Mouse (Mus musculus) R1 (cell line): ENCODE data around the gene Cyp1b1.

Experiments
- DNase-seq: peaks from one replicate; pipeline ENCODE4 v3.0.0-alpha.2; 2018; ENCODE audit warnings: low read depth, low spot score

Cyp1b1 gene

DNA sequence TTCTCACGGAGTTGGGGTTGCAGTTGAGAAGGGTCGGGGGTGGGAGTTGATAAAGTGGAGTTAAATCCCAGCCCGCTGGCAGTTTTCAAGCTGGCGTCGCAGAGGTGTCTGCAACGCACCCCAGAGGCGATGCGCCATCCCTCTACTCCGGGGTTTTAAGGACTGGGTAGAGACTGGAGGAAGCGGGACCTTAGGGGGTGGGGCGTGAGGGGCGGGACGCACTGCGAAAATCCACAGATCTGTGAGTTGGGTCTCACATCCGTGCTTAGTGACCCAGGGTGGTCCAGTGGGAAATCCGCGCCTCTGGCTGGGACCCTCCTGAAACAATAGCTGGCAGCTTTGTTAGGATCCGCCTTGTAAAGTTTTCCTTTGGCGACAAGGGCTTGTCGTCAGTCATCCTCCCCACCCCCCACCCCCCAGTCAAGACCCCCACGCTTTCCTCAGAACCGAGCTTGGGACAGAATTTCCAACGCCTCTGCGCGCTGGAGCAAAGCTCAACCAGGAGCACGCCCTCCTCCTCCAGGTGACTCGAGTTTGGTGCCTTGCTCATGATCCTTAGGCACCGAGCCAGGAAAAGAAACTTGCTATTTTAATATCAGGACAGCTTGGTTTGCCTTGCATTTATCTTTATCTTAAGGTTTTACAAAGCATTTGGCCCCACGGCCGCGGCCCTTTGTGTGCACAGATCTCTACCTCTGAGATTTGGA lies at the start of gene Cyp1b1:
Cyp1b1 (minus strand) TSS at position 131 of the 707 bp plus-strand sequence.
- peak; percentile 52 for DNase-seq

DNA sequence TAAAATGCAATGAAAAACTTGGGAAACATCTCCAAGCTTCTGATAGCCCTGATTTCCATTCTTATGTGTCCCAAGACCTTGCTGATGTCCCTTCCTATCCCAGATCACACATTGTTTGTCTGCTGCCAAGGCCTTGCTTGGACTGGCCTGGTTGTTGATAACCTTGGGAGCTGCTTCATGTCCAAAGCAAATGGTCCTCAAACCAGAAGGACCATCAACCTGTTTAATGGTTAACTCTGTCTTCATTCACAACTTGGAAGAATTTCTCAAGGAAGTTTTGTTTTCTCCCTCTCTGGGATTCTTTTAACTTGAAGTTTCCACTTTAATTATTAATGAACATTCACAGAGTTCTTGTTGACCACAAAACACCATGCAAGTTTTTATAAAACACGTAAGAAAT lies 47.0 kb upstream of the Cyp1b1 start:
- DNase-seq: no peak

DNA sequence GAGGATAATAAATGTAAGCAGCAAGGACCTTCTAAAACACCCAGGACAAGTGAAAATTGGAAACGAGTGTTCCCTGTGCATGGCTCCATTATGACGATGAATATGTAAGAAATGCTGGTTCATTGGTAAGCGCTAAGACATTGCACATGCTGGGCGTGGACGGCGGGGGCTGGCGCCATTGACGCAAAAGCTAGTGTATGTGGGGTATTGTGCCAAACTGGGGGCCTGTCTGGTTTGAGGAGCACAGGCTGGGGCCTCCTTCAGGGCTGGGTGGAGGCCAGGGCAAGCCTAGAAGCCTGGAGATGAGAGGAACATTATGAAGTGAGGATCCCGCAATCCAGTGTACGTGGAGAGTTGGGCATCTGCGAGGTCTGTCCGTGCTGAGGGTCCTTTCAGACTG lies 39.0 kb upstream of the Cyp1b1 start:
- DNase-seq: no peak

DNA sequence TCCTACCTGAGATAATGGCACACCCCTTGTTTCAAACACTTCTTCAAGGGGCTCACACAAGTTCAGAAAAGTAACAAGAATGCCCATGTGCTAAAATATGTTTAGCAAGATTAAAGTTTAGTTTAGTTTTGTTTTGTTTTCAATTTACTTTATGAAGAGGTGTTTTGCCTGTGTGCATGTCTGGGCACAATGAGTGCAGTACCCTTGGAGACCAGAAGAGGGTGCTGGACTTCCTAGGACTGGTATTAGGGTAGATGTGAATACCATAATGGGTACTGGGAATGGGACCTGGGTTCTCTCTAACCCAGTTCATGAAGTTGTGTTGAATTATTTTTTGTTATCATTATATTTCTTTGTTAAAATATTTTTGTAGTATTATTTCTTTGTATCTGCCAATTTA lies 38.0 kb upstream of the Cyp1b1 start:
- DNase-seq: peak; percentile 74

DNA sequence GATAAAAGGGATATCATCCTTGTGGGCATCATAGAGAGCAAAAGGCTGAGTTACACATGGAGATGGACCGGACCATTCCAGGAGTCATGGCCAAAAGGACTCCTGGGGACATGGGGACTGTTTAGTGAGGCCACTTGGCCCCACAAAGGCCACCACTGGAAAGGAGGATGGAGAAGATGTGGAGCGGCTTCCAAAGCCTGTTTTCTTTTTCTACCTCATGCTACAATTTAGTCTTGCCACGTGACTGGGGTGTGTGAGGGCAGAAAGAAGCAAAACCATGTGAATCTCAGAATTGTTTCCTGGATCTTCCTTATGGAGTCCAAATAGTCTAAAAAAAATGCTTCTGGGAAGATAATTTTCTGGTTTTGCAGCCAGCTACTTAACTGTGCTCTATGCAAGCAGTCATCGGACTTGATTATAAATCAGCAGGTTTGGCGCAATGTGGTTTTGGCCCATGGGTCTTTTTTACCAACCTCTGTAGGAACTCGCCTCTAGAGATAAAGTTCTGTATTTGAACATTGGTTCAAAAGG lies 36.9 kb upstream of the Cyp1b1 start:
- DNase-seq: no peak

DNA sequence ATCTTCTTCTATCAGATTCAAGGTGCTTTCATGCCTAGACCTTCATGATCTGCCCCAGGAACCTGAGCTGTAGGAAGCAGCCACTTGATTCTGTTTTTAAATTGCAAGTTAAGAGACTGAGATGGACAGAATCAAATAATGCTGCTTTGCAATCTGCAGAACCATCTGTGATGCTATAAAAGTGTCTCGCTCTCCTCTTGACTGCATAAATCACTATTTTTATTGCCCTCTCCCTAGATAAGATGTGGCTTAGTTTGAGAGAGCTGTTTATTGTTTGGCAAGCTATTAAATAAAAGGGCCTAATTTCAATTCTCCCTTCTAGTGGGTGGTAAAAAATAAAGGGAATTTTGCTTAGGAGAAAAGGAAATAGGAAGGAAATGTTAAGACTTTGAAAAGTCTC lies 34.8 kb upstream of the Cyp1b1 start:
- no peak for DNase-seq

DNA sequence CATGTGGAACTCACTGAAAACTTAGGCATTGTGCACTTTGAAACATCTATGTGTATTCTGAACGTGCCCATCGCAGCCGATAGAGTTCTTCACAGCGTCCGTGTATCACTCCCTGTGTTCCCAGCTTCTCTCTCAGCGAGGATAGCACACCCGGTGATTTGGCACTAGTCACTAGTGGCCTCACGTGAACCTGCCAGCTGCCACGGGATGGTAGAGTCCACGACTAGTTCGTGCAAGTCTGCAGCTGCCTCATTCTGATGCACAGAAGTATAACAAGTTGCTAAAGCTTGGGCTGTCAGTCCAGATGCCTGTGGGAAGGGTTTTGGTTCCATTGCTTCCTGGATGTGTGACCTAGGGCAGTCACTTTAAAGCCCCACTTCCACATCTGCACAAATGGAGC lies 32.1 kb upstream of the Cyp1b1 start:
- no peak for DNase-seq

DNA sequence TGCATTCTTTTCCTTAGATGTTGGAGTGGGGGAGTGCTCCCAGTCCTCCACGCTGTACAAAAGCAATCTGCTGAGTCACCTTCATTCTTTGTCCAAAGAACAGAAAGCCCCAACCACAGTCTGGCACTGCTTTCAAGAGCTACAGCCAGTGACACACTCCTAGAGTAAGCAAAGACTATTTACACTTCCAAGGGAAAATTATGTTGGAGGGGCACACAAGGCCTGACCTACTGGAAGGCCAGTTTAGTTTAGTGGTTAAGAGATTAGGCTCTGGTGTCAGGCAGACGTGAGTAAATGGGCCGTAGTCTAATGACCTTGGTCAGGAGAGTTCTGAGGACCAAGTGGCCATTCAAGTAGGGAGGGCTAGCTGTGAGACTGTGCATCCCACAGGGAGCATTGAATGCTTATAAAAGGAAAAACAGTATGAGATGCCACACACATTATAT lies 31.3 kb upstream of the Cyp1b1 start:
- peak; percentile 82 for DNase-seq

DNA sequence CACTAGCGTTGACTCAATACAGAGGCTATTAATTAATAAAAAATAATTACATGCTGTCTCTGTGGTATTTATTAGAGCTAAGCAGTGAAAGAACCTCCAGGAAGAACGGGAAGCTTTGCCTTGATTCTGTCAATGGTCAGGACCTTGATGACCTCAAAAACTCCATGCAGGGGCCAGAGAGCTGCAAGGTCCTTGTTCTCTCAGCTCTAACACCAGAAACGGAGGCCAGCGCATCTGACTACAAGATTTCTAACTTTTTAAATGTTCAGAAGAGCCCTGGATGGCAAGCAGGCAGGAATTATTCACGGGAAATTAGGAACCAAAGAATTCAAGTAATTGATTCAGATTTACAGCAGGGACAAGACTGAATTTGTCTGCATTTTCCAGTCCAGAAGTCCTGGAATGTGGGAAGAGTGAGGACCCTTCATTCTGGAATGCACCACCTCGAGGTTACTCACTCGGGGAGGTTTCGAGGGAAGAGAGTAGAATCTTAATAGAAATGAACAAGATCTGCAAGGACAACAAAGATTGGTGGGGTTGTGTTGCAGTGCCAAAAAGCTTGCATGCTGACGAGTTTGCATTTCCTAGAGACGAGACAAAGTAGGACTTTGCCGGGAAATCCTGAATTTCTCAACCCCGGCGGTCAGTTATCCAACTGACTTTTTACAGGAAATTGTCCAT lies 30.3 kb upstream of the Cyp1b1 start:
- peak; percentile 21 for DNase-seq

DNA sequence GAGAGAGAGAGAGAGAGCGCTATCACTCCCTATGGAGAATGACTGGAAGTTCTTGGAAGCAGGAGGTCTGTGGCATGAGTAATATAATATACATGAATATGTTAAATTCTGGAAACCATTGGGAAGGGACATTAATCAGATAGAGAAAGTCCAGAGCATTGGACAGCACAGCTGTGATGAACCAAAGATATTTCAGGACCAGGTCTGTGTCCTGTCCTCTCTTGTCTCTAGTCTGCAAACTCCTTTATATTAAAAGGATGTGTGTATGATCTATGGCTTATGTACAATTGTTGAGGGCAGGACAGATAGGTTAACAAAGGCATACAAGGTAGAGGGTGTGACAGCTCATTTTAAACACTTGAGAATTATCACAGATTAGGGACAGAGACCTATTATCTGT lies 28.6 kb upstream of the Cyp1b1 start:
- no peak for DNase-seq

DNA sequence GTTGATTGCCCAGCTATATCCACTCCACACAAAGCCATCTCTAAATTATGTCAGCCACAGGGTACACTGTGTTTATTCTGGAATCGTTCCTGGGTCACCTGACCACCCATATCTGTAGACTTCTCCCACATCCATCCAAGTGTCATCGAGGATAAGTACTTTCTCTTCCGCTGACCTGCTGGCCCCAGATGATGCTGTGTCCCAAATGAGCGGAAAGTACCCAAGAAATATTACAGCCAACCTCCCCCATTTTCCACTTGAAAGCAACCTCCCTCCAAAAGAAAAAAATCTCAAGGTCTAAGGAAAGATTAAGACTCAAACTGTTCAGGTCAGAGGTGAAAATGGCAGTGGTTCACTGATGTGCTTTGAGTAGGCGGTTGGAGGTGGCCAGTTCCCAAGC lies 27.8 kb upstream of the Cyp1b1 start:
- no peak for DNase-seq

DNA sequence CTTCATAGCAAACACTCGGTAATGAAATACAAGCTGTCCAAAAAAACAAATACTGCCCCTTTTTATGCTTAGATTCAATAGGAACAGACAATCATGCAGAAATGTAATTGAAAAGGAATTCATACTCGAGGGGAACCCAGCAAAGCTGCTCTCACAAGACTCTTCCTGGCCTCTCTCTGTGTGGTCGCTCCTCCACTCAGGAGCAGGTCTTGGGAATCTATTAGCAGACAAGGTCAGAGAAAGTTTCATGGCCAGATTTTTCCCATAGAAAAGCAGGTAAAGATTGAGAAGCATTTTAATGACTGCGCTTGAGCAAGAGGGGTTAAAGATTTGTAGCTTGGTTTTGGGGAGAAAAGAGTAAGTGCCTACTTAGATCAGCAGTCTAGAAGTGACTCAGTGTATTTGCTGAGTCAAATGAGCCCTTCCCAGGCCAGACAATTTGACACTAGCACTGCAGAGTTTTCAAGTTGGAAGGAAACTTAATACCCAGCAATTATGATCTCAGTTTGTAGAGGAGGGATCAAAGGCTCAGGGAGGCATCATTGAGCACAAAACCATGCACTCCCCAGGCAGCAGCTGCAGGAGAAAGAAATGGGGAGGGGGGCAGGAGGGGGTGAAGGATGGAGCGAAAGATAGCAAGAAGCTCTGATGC lies 24.1 kb upstream of the Cyp1b1 start:
- DNase-seq: no peak

DNA sequence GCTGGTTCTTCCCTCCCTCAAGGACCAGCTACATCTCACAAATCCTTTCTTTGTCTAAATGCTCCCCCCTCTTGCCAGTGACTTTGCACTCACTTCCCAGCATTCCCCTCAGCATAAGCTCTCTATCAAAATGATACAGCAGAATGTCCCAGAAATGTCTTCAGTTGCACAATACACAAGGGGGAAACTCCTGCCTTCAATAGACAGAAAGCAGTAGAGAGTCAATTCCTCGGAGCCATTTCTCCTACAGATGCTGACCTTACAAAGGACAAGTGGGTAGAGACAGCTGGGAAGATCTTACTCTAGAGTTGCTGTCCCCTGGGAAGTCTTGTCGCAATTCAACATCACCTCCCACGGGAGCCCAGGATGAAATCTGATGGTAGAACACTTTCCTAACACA lies 22.7 kb upstream of the Cyp1b1 start:
- no peak for DNase-seq

DNA sequence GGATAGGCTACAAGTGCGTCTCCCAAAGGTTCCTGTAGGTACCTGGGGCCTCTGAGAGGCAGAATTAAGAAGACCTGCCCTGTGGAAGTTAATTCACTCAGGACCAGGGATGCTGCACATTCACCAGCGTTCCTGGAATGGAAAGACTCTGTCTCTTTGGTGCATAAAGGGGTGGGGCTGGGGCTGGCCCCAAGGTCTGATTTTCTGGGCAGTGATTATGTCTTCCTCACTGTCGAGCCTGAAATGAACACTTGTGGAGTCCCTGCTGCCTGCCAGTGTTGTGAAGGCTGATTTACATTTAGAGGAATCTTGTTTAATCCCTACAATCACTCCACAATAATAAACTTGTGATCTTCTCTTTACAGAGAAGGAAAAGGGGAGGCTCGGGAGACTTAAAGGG lies 18.2 kb upstream of the Cyp1b1 start:
- DNase-seq: no peak

DNA sequence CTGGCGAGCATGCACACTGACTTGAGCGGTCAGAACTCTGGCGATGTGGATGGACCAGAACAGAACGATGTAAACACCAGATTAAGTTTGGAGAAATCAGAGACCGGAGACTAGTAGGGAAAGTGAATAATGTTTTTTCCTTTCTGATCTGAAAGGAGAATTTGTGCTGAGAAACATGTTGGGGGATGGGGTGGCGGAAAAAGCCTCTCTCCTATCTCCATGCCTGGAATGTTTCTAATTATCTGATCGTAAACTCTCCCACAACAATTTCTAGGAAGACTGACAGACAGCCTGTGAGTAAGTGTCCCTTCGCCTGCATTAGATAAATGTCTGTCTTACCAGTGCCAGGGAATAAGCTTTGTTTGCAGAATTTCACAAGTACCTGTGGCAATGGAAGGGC lies 16.1 kb upstream of the Cyp1b1 start:
- DNase-seq: no peak

DNA sequence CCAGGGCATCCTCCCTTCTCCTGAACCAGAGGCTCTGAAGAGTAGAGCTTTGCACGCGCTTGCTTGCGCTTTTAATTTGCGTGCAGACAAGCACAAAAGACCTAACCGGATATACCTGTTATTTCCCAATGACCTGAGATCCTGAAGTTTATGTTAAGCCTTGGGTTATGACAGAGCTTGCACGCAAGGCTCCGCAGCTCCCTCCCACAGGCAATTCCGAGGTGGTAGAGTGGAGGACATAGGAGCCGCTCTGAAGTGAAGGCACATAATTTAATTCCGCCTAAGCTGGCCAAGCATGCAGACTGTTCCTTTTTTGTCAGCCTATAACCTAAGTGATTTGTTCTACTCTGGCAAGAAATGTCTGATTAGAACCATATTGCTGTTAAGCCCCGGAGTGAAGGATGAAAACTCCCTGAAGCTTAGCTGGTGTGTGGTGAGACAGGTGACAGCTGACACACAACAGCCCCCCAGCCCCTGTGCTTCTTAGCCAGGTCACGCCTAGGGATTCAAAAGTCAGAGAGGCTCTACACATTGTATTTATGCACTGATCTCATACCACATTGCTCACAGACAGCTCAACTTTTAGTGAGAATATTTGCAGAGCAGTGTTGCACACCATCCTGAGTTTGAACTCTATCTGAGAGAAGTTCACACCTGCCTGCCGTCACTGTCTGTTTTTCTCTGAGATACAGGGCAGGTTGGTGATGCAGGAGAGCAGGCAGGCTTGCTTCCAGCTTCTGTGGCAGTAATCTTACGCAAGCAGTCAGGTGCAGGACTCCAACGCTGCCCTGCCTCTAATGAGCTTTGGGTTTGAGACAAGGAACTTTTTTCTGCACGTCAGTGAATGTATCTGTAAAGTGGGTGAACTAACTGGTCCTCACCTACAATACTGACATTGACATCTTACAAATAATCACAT lies 14.0 kb upstream of the Cyp1b1 start:
- DNase-seq: peak; percentile 44

DNA sequence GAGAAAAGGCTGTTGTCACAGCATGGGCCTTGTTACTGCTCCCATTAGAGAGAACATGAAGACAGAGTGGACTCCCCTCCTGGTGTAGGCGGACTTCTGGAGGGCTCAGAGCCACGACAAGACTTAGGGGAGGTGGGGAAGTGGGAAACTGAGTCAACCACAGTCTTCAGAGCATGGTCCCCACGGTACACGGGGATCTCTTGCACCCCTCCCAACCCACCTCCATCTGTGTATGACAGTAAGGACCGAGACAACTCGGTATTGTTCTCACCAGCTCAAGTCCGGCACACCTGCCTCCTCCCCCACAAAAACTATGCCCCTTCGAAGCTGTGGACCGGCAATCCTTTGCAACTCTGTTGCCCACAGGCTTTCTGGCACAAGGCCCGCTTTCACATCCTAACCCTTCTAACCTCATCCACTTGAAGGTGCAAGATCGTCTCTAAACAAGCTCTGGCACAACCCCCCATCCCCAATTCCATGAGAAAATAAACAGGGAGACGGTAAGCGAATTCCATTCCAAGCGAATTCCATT lies 13.3 kb upstream of the Cyp1b1 start:
- DNase-seq: no peak

DNA sequence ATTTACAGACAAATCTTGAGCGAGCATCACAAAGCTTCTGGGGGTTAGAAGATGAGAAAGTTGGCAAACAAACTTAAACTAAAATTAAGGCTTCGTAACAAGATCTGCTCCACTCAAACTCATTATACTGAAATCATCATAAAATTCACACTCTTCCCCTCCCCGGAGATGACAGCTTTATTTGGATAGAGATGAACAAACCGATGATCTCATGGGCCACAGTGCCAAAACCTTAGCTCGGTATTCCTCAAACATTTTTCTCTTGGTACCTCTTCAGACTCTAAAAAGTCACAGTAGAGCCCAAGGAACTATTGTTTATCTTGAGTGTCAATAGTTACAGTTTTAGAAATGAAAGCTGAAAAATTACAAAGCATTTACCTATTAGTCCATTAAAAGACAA lies 11.8 kb upstream of the Cyp1b1 start:
- DNase-seq: no peak

DNA sequence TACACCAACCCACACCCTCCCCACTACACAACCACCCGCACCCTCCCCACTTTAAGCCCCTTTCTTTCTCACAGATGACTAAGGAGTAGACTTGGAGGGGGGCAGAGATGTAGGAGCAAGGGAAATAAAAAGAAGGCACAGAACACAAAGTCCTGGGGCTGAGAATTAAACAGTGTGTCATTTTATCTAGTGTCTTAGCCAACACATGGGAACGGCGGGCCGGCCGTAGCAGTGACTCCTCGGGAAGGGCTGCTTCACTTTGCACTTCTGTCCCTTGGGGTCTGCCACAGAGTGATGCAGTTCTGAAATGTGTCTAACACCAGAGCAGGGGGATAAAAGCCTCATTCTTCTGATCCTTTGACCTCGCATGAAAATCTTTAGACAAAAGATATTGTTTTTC lies 5.8 kb upstream of the Cyp1b1 start:
- DNase-seq: no peak

DNA sequence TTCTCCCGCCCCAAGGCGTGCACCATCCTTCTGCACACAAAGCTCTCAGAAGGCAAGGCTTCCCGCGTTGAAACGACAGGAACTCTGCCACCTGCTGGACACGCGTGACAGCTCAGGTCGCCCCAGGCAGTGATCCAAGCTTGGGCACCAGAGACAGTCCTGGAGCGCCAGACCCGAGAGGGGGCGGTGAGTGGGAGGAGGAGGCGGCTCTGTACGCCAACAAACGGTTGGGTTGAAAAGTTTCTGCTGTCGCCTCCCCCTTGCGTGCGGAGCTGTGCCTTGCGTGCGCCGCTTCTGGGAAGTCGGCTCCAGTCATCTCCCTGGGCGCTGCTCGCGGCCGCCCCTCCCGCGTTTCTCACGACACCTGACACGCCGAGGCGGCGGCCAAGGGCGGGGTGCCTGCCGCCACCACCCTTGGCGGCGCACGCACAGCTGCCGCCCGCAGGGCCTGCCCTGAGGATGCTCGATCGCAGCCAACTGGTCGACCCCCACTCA lies 835 bp upstream of the Cyp1b1 start:
- DNase-seq: peak; percentile 97

DNA sequence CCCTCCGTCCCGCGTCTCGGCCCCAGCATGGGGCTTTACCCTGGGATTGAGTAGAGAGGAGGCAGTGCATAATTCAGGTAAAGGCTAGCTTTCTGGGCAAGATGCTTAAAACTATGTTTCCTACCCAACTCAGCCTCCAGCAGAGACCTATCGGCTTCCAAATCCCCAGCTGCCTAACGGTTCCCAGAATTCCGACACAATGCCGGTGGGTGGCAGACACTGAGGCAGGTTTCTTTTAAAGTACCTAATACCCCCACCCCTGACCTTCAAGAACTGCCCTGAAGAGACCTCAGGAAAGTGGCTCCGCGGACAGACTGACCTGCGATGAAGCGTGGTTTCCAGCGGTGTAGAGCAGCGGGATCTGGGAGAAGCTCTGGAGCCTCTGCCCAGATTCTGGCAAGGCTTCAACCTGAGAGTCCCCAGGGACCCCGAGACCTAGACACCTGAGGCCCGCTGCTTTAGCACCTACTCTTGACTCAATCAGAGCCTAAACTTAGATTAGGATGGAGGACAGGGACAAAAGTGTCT lies 429 bp downstream of the Cyp1b1 start:
- DNase-seq: peak; percentile 13
